Mouse (Mus musculus): ENCODE measurements around the gene Ccl25.

DNA sequence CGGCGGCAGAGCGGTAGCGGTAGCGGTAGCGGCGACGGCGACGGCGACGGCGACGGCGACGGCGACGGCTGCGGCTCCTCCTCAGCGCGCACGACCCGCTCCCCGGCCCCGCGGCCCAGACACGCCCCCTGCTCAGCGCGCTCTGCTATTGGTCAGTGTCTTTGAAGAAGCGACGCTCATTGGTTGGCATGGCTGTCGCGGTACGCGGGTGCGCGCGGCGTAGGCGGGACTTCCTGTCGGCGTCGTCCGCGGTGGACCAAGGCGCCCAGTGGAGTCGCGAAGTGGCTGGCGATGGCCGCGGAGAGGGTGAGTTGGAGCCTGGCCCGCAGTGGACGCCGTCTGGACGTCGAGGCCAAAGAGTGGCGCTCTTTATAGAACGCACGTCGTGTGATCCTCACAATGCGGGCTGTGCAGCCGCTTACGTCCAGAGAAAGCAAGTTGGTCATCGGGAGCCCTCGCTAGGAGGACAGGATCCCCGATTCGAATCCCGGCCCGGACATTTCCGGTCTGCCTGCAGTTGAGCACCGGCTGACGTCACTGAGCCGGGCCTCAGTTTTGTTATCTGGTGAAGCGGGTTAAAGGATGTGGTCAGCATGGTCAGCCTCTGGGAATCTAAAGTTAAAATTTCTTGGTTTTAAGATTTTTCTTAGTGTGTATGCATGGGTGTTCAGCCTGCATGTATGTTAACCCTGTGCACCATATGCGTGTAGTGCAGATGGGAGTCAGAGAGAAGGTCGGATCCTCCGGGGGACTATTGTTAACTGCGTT, at the start of gene Ccl25, which contains the start of gene Elavl1:
- TF ChIP-seq POLR2A (IDR thresholded peaks at IDR 0.05; ENCODE audit: borderline replicate concordance, extremely low read depth, insufficient read depth, insufficient read length, poor library complexity, severe bottlenecking) = peak; percentile 45; the same call in 1 of the 2 replicates
- TF ChIP-seq CTCF (IDR thresholded peaks at IDR 0.05; ENCODE audit: borderline replicate concordance, extremely low read depth, insufficient read depth, insufficient read length) = no peak

Measured in brain, embryonic 14.5 days (tissue).